Mouse (Mus musculus) forebrain, embryonic 11.5 days (tissue): Measurements from ENCODE around the gene Msi1. TPM values are rescaled to one million over a fixed set of nuclear protein-coding genes. Genes with fewer than 3 reads are reported as not detected.
"Not testable (repeated sequence)": the region's sequence is repeated elsewhere in the genome, so short reads cannot be mapped to it uniquely, and the experiment has no call there.

Source experiments
- ATAC-seq: fragments of 200-750 bp; cut with Nextera tagmentation; replicated peaks from 2 replicates; pipeline ENCODE4 v1.8.0; 2017; ENCODE audit warnings: moderate TSS enrichment; ENCODE audit not compliant: low FRiP score
- DNase-seq: peaks from one replicate; pipeline ENCODE4 v3.0.0-alpha.2; 2017; ENCODE audit warnings: low spot score
- H3K27ac ChIP-seq: fragments of 300-500 bp; sonication (generic); 2 replicates; pipeline ENCODE4 v1.5.1; 2014; ENCODE audit warnings: low read depth, low read length
- H3K27me3 ChIP-seq: fragments of 300-500 bp; sonication (generic); 2 replicates; pipeline ENCODE4 v1.6.1; 2014; ENCODE audit warnings: mild to moderate bottlenecking, low read length, mixed read lengths; ENCODE audit not compliant: control insufficient read depth, insufficient read depth
- H3K36me3 ChIP-seq: fragments of 300-500 bp; sonication (generic); 2 replicates; pipeline ENCODE4 v1.6.1; 2014; ENCODE audit warnings: mild to moderate bottlenecking, low read length, moderate library complexity, mixed read lengths; ENCODE audit not compliant: control insufficient read depth, insufficient read depth
- H3K4me1 ChIP-seq: fragments of 300-500 bp; sonication (generic); replicated peaks from 2 replicates; pipeline ENCODE4 v1.6.1; 2014; ENCODE audit warnings: low read length, mixed read lengths; ENCODE audit not compliant: control insufficient read depth, insufficient read depth
- H3K4me2 ChIP-seq: fragments of 300-500 bp; sonication (generic); 2 replicates; pipeline ENCODE4 v1.6.1; 2014; ENCODE audit warnings: low read depth, mild to moderate bottlenecking, low read length, moderate library complexity, mixed read lengths; ENCODE audit not compliant: severe bottlenecking
- H3K4me3 ChIP-seq: fragments of 300-500 bp; sonication (generic); 2 replicates; pipeline ENCODE4 v1.5.1; 2014; ENCODE audit warnings: low read depth, low read length
- H3K9ac ChIP-seq: fragments of 300-500 bp; sonication (generic); 2 replicates; pipeline ENCODE4 v1.6.1; 2014; ENCODE audit warnings: low read length
- H3K9me3 ChIP-seq: fragments of 300-500 bp; sonication (generic); 2 replicates; pipeline ENCODE4 v1.6.1; 2016; ENCODE audit warnings: low read length, mixed read lengths; ENCODE audit not compliant: control insufficient read depth
- WGBS: fragments of 180-500 bp; shearing (Covaris S2); extraction: QIAGEN DNeasy Blood & Tissue Kit; methylation state at CpG from one replicate; pipeline ENCODE4 v1.1.7; 2014; 5-methylcytosine and 5-hydroxymethylcytosine counted together
- polyA plus RNA-seq: library from polyadenylated mRNA; unstranded; fragments of >200 nt; fragmentation: Nextera tagmentation; extraction: Ambion mirVana; gene quantifications from 2 replicates; pipeline ENCODE4 v1.2.1, GENCODE M21; 2014

Gene Msi1
- polyA plus RNA-seq, 1 experiment from 2014 or later = 219 TPM

DNA sequence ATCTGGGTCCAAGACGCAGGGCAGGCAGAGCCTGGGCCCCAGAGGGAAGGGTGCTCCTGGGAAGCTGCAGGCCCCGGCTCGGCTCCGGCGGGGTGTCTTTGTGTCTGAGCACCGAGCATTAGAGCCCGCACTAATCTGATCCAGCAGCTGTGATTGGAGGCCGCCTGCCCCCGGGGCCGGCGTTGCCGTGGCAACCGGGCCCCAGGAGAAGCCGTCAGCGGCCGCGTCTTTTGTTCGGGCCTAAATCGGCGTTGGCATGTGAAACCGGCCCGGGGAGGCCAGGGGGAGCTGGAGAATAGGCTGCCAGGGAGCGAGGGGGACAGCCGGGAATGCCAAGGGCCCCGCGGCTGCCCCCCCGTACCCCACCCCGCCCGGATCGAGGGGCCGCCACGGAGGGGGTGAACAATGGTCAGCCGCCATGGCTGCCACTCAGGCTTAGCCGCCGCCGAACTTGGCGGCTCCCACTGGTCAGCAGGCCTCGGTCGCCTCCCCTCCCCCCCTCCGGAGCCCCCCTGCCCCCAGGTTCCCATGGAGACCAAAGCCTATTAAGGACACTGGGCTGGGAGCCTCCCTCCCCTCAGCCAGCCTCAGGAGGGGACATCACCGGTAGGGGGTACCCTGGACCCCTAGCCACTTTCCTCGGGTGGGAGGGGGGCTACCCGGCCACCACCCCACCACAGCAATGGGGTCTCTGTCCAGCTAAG, 7.2 kb downstream of the Msi1 start:
- WGBS = under 1% methylated on average over 39 of the region's 43 CpGs

DNA sequence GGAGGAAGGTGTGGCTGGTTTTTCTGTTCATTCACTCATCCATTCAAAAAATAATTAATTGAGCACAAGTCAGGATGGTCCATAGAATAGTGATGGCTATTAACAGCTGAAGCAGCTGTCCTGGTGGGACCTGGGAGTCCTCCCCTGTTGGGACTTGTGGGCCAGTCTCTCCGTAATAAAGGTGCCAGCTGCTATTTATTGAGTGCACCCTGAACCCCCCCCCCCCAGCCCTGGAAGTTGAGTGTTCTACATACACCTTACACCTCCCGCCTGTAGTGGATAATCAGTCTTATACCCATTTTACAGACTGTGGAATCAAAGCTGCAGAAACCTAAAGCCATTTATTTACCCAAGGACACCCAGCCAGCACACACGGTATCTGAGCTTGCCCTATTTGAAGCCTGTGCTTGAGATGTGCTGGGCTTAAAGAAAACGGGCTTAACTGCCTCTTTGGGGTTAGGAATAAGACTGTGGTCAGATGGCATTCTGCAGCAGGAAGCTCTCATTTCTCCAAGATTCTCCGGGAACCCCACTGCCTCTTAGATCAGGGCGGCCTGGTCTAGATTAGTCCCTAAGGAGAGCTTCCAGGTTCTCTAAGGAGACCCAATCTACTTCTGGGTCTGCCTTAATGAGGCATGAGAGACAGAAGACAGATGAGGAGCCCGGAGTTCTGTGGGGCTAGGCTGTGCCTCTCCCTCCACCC, 8.0 kb downstream of the Msi1 start:
- H3K27me3 ChIP-seq = no peaks in the 10 kb centered on the region
- H3K4me3 ChIP-seq = peak overlapping the region; percentile 100
- H3K9ac ChIP-seq = peak overlapping the region; percentile 100
- H3K4me2 ChIP-seq = peak overlapping the region; percentile 89
- peaks cover 78% of the 10 kb centered on the region for H3K4me1 ChIP-seq
- 13% methylated on average over 7 of the region's 7 CpGs for WGBS
- peak overlapping the region; percentile 100 for H3K27ac ChIP-seq
- no peaks in the 10 kb centered on the region for H3K9me3 ChIP-seq
- peak; percentile 69 for DNase-seq
- H3K36me3 ChIP-seq = peaks cover 28% of the 10 kb centered on the region
- ATAC-seq = peak; percentile 4; the same call in 1 of the 2 replicates

More for the DNA sequence above, 7.2 kb downstream of the Msi1 start:
- Histone ChIP-seq H3K4me3 (peak overlapping the region; percentile 100), H3K9ac (peak overlapping the region; percentile 100), H3K9me3 (no peaks in the 10 kb centered on the region), H3K27me3 (no peaks in the 10 kb centered on the region), H3K27ac (peak overlapping the region; percentile 100), H3K4me2 (peak overlapping the region; percentile 89), H3K4me1 (peaks cover 82% of the 10 kb centered on the region), H3K36me3 (peaks cover 19% of the 10 kb centered on the region)
- ATAC-seq (peak; percentile 92), DNase-seq (peak; percentile 99)

DNA sequence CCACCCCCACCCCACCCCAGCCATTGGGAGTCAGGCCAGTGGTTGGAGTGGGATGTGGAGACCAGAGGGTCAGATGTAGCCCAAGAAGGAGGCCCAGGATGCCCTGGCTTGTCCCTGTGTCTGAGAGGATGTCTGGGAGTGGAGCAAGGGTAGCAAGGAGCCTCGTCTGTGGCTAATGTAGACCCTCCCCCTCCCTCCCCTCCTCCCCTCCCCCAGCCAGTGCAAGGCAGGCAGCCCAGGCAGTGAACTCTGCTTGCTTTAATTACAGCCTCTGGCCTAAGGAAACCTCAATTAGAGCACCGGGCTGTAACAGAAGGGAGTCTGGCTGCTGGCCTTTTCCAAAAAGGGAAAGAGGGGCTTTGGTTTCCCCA, 8.5 kb downstream of the Msi1 start:
- ATAC-seq (0 out of 2 replicates have a peak, but pooled peaks have one; percentile 14), DNase-seq (peak; percentile 88)
- 0% methylated on average over 2 of the region's 2 CpGs for whole genome bisulfite sequencing

DNA sequence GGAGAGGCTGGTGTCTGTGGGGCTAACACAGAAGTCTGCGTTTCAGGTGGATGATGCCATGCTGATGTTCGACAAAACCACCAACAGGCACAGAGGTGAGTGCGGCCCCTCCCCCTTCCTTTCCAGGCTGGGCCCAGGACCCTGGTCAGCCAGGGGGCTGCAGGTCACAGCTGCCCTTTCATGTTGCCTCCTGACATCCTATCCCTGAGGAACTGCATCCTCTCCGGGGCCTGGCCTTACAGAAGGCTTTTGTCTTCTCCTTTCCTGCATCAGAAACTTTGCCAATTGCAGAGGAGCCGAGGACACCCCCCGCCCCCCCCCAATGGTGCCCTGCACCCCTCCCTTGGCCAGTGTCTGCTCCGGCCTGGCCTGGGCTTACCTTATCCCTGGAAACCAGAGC, 9.3 kb downstream of the Msi1 start:
- peak overlapping the region; percentile 100 for H3K9ac ChIP-seq
- peak overlapping the region; percentile 100 for H3K27ac ChIP-seq
- no peaks in the 10 kb centered on the region for H3K9me3 ChIP-seq
- DNase-seq = no peak
- H3K4me2 ChIP-seq = peak overlapping the region; percentile 89
- no peak for ATAC-seq
- no peaks in the 10 kb centered on the region for H3K27me3 ChIP-seq
- H3K4me1 ChIP-seq = peaks cover 66% of the 10 kb centered on the region
- 19% methylated on average over 7 of the region's 7 CpGs for WGBS
- peaks cover 30% of the 10 kb centered on the region for H3K36me3 ChIP-seq
- peak overlapping the region; percentile 100; the same call in 1 of the 2 replicates for H3K4me3 ChIP-seq

More for the DNA sequence above, 8.5 kb downstream of the Msi1 start:
- Histone ChIP-seq H3K27ac (peak overlapping the region; percentile 100), H3K36me3 (peaks cover 28% of the 10 kb centered on the region), H3K4me2 (peak overlapping the region; percentile 89), H3K9me3 (no peaks in the 10 kb centered on the region), H3K4me1 (peaks cover 73% of the 10 kb centered on the region), H3K4me3 (peak overlapping the region; percentile 100), H3K27me3 (no peaks in the 10 kb centered on the region), H3K9ac (peak overlapping the region; percentile 100)

DNA sequence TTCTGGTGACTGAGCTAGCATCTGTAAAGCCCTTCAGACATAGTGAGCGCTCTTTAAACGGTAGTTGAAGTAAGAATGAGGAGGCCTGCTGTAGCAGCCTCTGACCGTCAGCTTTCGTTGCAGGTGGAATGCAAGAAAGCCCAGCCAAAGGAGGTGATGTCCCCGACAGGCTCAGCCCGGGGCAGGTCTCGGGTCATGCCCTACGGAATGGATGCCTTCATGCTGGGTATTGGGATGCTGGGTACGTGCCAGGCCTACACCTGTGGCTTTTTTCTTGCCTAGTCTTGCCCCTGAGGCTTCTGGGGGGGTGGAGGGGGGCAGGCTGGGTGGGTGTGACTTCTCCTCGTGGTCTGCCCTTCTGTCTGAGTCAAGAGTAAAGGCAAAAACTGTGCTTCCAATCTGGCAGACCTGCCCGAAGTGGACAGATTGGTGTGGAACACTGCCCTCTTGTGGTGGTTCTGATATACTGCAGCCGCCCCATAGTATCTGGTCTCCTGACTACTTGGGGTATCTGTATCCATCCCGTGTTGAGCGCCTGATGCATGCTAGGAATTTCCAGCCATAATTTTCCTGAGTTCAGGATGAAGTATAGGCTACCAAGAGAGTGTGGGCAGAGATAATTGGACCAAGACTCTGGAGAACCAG, 11.9 kb downstream of the Msi1 start:
- Histone ChIP-seq H3K9me3 (no peaks in the 10 kb centered on the region), H3K9ac (no peak overlapping the region), H3K4me1 (peaks cover 41% of the 10 kb centered on the region), H3K4me3 (no peak overlapping the region; the same call in 1 of the 2 replicates), H3K4me2 (0 out of 2 replicates have a peak overlapping the region, but pooled peaks have one; percentile 8), H3K36me3 (peaks cover 49% of the 10 kb centered on the region), H3K27me3 (no peaks in the 10 kb centered on the region), H3K27ac (peak overlapping the region; percentile 8; the same call in 1 of the 2 replicates)
- ATAC-seq (no peak), DNase-seq (peak; percentile 88)
- WGBS = 36% methylated on average over 14 of the region's 14 CpGs

DNA sequence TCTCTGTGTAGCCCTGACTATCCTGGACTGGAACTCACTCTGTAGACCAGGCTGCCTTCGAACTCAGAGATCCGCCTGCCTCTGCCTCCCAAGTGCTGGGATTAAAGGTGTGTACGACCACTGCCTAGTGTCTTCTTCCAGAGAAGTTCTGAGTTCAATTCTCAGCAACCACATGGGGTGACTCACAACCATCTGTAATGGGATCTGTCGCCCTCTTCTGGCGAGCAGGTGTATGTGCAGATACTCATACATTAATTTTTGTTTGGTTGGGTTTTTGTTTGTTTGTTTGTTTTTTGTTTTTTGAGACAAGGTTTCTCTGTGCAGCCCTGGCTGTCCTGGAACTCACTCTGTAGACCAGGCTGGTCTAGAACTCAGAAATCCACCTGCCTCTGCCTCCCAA, 13.3 kb downstream of the Msi1 start:
- not testable (repeated sequence) for H3K9me3 ChIP-seq, H3K9ac ChIP-seq, H3K27ac ChIP-seq, H3K4me3 ChIP-seq, ATAC-seq, H3K4me2 ChIP-seq, H3K27me3 ChIP-seq
- 79% methylated on average over 5 of the region's 5 CpGs for WGBS
- DNase-seq = peak; percentile 73
- H3K4me1 ChIP-seq = peaks cover 32% of the 10 kb centered on the region
- H3K36me3 ChIP-seq = peaks cover 57% of the 10 kb centered on the region

DNA sequence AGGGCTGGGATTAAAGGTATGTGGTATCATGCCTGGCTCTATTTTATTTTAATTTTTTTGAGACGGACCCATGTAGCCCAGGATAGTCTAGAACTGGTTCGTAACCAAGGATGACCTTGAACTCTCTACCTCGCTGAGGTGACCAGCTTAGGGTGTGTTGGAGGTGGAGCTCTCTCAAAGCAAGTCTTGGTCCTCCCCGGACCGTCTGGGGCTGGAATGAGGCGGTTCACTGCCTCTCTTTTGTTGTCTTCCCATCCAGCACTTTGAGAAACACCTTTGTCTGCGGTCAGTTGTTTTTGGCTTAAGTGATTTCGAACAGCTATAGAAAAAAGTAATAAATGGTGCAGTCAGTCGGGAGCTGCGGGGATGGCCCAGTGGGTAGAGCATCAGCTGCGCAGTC, 14.7 kb downstream of the Msi1 start:
- 85% methylated on average over 11 of the region's 11 CpGs for WGBS
- H3K36me3 ChIP-seq = peaks cover 51% of the 10 kb centered on the region
- no peak overlapping the region for H3K27ac ChIP-seq
- H3K4me3 ChIP-seq = no peak overlapping the region
- no peak for DNase-seq
- no peak overlapping the region for H3K9ac ChIP-seq
- ATAC-seq = no peak
- H3K9me3 ChIP-seq = no peaks in the 10 kb centered on the region
- H3K4me1 ChIP-seq = peaks cover 17% of the 10 kb centered on the region
- H3K27me3 ChIP-seq = no peaks in the 10 kb centered on the region
- H3K4me2 ChIP-seq = no peak overlapping the region

DNA sequence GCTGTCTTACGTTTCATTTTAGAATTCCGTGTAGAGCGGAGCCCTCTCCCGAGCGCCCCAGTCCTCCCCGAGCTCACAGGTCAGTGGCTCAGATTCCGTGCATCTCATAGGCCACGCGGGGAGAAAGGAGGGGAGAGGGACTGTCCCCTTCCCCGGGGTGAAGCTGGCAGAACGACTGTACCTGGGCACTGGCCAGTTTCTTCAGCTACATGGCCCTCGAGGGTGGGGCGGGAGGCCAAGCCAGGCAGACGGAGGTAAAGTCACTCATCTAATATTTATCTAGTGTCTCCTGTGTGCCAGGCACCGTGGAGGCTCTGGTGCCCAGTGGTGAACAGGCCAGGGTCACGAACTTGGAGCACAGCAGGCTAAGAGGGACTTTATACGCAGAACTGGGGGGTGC, 17.7 kb downstream of the Msi1 start:
- H3K4me2 ChIP-seq = no peak overlapping the region
- peaks cover 57% of the 10 kb centered on the region for H3K36me3 ChIP-seq
- H3K4me1 ChIP-seq = no peaks in the 10 kb centered on the region
- H3K27ac ChIP-seq = no peak overlapping the region
- no peaks in the 10 kb centered on the region for H3K9me3 ChIP-seq
- H3K9ac ChIP-seq = no peak overlapping the region
- H3K27me3 ChIP-seq = no peaks in the 10 kb centered on the region
- DNase-seq = no peak
- H3K4me3 ChIP-seq = no peak overlapping the region
- WGBS = 89% methylated on average over 17 of the region's 17 CpGs
- ATAC-seq = no peak
